Mouse (Mus musculus) CH12.LX (cell line): ENCODE data around the gene Ttyh2. TPM values are rescaled to one million over a fixed set of nuclear protein-coding genes. Genes with fewer than 3 reads are reported as not detected.

Experiments used
- DNase-seq: peaks from one replicate; pipeline ENCODE4 v3.0.0-alpha.2; 2013; ENCODE audit errors: extremely low read depth
- H3K27ac ChIP-seq: 2 replicates; pipeline ENCODE4 v1.5.1; 2012; ENCODE audit warnings: low read depth, mild to moderate bottlenecking, control low read depth, moderate library complexity; ENCODE audit not compliant: insufficient read depth
- H3K27me3 ChIP-seq: replicated peaks from 2 replicates; pipeline ENCODE3; 2012; ENCODE audit warnings: inconsistent platforms
- H3K36me3 ChIP-seq, 2 experiments: replicated peaks in 1 of 2; 2 replicates each; pipeline versions ENCODE3 to v1.6.1; 2012; ENCODE audit warnings: inconsistent platforms in 1 of 2, low read length in 1 of 2, mild to moderate bottlenecking in 1 of 2, mixed read lengths in 1 of 2, moderate library complexity in 1 of 2; ENCODE audit not compliant: control insufficient read depth in 1 of 2, insufficient read depth in 1 of 2
- H3K4me1 ChIP-seq, 2 experiments: 2 replicates each; pipeline ENCODE4 v1.6.1; 2012; ENCODE audit warnings: inconsistent platforms in 1 of 2, moderate library complexity in 1 of 2; ENCODE audit not compliant: insufficient read depth in 2 of 2, control insufficient read depth in 1 of 2
- H3K4me2 ChIP-seq: 2 replicates; pipeline ENCODE4 v1.6.1; 2012; ENCODE audit warnings: low read depth, mild to moderate bottlenecking, control low read depth; ENCODE audit not compliant: poor library complexity, insufficient read depth, severe bottlenecking
- H3K4me3 ChIP-seq, 3 experiments: fragments of 150-350 bp in 1 of 3; sonication (generic) in 1 of 3; replicated peaks in 1 of 3; 2 replicates each; pipeline versions ENCODE3 to v1.5.1; 2011 to 2012; ENCODE audit warnings: low read depth in 2 of 3, low read length in 2 of 3, mild to moderate bottlenecking in 2 of 3, moderate library complexity in 2 of 3, control low read depth in 1 of 3, improper control_type of control experiment in 1 of 3, inconsistent platforms in 1 of 3, mixed read lengths in 1 of 3; ENCODE audit not compliant: poor library complexity in 1 of 3
- H3K79me2 ChIP-seq: replicated peaks from 2 replicates; pipeline ENCODE4 v1.6.1; 2012; ENCODE audit warnings: mild to moderate bottlenecking, moderate library complexity; ENCODE audit not compliant: control insufficient read depth, poor library complexity, insufficient read depth, severe bottlenecking; ENCODE audit errors: extremely low read depth
- H3K9ac ChIP-seq: 2 replicates; pipeline ENCODE4 v1.6.1; 2012; ENCODE audit warnings: low read depth, mild to moderate bottlenecking, control low read depth, moderate library complexity; ENCODE audit not compliant: insufficient read depth
- H3K9me3 ChIP-seq: replicated peaks from 2 replicates; pipeline ENCODE3; 2012; ENCODE audit warnings: low read length, inconsistent platforms, mixed read lengths
- IRF4 ChIP-seq: IDR thresholded peaks from 2 replicates; pipeline ENCODE4 v1.6.1; 2014; ENCODE audit warnings: low read depth, mild to moderate bottlenecking, inconsistent platforms, low read length, improper control_type of control experiment
- JUND ChIP-seq: conservative IDR thresholded peaks from 2 replicates; pipeline ENCODE4 v1.6.1; 2011; ENCODE audit warnings: low read depth, low read length, improper control_type of control experiment
- MAZ ChIP-seq: IDR thresholded peaks from 2 replicates; pipeline ENCODE4 v1.6.1; 2012; ENCODE audit warnings: low read depth, mild to moderate bottlenecking, inconsistent platforms, low read length, improper control_type of control experiment, moderate library complexity
- MEF2A ChIP-seq: IDR thresholded peaks from 2 replicates; pipeline ENCODE4 v1.6.1; 2014; ENCODE audit warnings: low read depth, mild to moderate bottlenecking, inconsistent platforms, low read length, improper control_type of control experiment, borderline replicate concordance
- MXI1 ChIP-seq: IDR thresholded peaks from 2 replicates; pipeline ENCODE4 v1.6.1; 2011; ENCODE audit warnings: mild to moderate bottlenecking, low read depth, low read length, improper control_type of control experiment
- NELFE ChIP-seq: IDR thresholded peaks from 2 replicates; pipeline ENCODE4 v1.6.1; 2011; ENCODE audit warnings: low read depth, low read length, improper control_type of control experiment
- PAX5 ChIP-seq: IDR thresholded peaks from 2 replicates; pipeline ENCODE4 v1.6.1; 2012; ENCODE audit warnings: low read length, inconsistent platforms, mixed read lengths
- POLR2AphosphoS2 ChIP-seq: IDR thresholded peaks from 2 replicates; pipeline ENCODE4 v1.6.1; 2011; ENCODE audit warnings: low read depth, low read length, improper control_type of control experiment
- RAD21 ChIP-seq: IDR thresholded peaks from 2 replicates; pipeline ENCODE4 v1.6.1; 2011; ENCODE audit warnings: low read depth, mild to moderate bottlenecking, low read length, improper control_type of control experiment, moderate library complexity
- RCOR1 ChIP-seq: conservative IDR thresholded peaks from 2 replicates; pipeline ENCODE4 v1.6.1; 2012; ENCODE audit warnings: low read depth, mild to moderate bottlenecking, inconsistent platforms, low read length, improper control_type of control experiment
- UBTF ChIP-seq: IDR thresholded peaks from 2 replicates; pipeline ENCODE4 v1.6.1; 2012; ENCODE audit warnings: low read depth, mild to moderate bottlenecking, inconsistent platforms, low read length, improper control_type of control experiment, moderate library complexity
- ZKSCAN1 ChIP-seq: IDR thresholded peaks from 2 replicates; pipeline ENCODE4 v1.6.1; 2012; ENCODE audit warnings: low read depth, inconsistent platforms, low read length, improper control_type of control experiment, borderline replicate concordance
- ZMIZ1 ChIP-seq: IDR thresholded peaks from 2 replicates; pipeline ENCODE4 v1.6.1; 2012; ENCODE audit warnings: low read depth, mild to moderate bottlenecking, inconsistent platforms, low read length, improper control_type of control experiment
- ZNF384 ChIP-seq: IDR thresholded peaks from 2 replicates; pipeline ENCODE4 v1.6.1; 2012; ENCODE audit warnings: low read depth, low read length, improper control_type of control experiment, inconsistent platforms
- dilution Hi-C: fragments of 300-500 bp; cut with MboI; formaldehyde crosslinking; loops from 2 replicates; pipeline ENCODE4 v1.14.3; 2020; ENCODE audit warnings: low sequenced_read_pairs; ENCODE audit not compliant: extremely low pct_unique_long_range_greater_than_20kb, extremely low pct_ligation_motif_present
- in situ Hi-C: fragments of 300-500 bp; cut with MboI; formaldehyde crosslinking; loops from 3 replicates; pipeline ENCODE4 v1.14.3; 2019; ENCODE audit warnings: low sequenced_read_pairs, low pct_ligation_motif_present, low pct_unique_long_range_greater_than_20kb, mixed read lengths
- polyA plus RNA-seq: library from polyadenylated mRNA; unstranded; fragments of >175 nt; gene quantifications from 2 replicates; pipeline ENCODE4 v1.2.1, GENCODE M21; 2012; ENCODE audit warnings: low read depth; ENCODE audit not compliant: insufficient read length
- total RNA-seq, 2 experiments: library from RNA; depleted of rRNA; stranded (reverse); fragments of 300-350 nt in 1 of 2; fragments of >200 nt in 1 of 2; gene quantifications; 2 replicates each; pipeline ENCODE4 v1.2.3; 2012 to 2014

The Ttyh2 gene
- total and polyA plus RNA-seq, 3 experiments, result 0.82 to 2.4 (median 1.4) TPM

- H3K9ac ChIP-seq, result no peak overlapping the region
- H3K9me3 ChIP-seq, result no peaks in the 10 kb centered on the region
- peaks cover under 1 to 14% of the 10 kb centered on the region in 2 experiments for H3K4me1 ChIP-seq
- H3K27me3 ChIP-seq, result peaks cover 80% of the 10 kb centered on the region
- H3K4me3 ChIP-seq, result no peak overlapping the region
- DNase-seq, result no peak
- TF ChIP-seq POLR2AphosphoS2, result no peak
- no peak for TF ChIP-seq MXI1
- no peak for TF ChIP-seq IRF4
- no peak for TF ChIP-seq RCOR1
- TF ChIP-seq PAX5, result no peak
- no peak for TF ChIP-seq UBTF
- no peak for TF ChIP-seq JUND
- no peak for TF ChIP-seq NELFE
- TF ChIP-seq MEF2A, result no peak
- TF ChIP-seq ZNF384, result no peak
- TF ChIP-seq ZKSCAN1, result no peak
- no peak for TF ChIP-seq MAZ
- no peak for TF ChIP-seq RAD21
- no peak for TF ChIP-seq ZMIZ1
- in situ Hi-C loops (no loop called here), dilution Hi-C loops (no loop called here)
- no peaks in the 10 kb centered on the region for H3K36me3 ChIP-seq
- H3K4me2 ChIP-seq, result no peak overlapping the region
- no peaks in the 10 kb centered on the region for H3K79me2 ChIP-seq
- no peak overlapping the region for H3K27ac ChIP-seq
Observed at GRCm38 (mm10) chr11:114769911-114770310, 94.7 kb downstream of the Ttyh2 start.

Other genes with a start within 250 kb of the Ttyh2 start
- 5,484 and 5,556 TPM in 2 replicates for gene Rpl38, start 6.9 kb upstream of the Ttyh2 start, total RNA-seq (2012; rRNA removed)
- gene Rpl38, start 6.9 kb upstream of the Ttyh2 start, total RNA-seq (2014; rRNA removed), result 3,381 and 4,204 TPM in 2 replicates
- gene Rpl38, start 6.9 kb upstream of the Ttyh2 start, polyA plus RNA-seq, result 1,021 and 1,435 TPM in 2 replicates
- 0.17 and 0.59 TPM in 2 replicates for gene Dnaic2, start 52.0 kb downstream of the Ttyh2 start, total RNA-seq (2012; rRNA removed)
- 0.93 and 1.2 TPM in 2 replicates for gene Dnaic2, start 52.0 kb downstream of the Ttyh2 start, total RNA-seq (2014; rRNA removed)
- 0.45 and 0.83 TPM in 2 replicates for gene Dnaic2, start 52.0 kb downstream of the Ttyh2 start, polyA plus RNA-seq
- 5.8 and 8.2 TPM in 2 replicates for gene Kif19a, start 90.0 kb downstream of the Ttyh2 start, total RNA-seq (2012; rRNA removed)
- 0.66 and 1.9 TPM in 2 replicates for gene Kif19a, start 90.0 kb downstream of the Ttyh2 start, total RNA-seq (2014; rRNA removed)
- 0.68 and 1.4 TPM in 2 replicates for gene Kif19a, start 90.0 kb downstream of the Ttyh2 start, polyA plus RNA-seq
- gene Btbd17, start 120.5 kb downstream of the Ttyh2 start, total RNA-seq (2012; rRNA removed), result not detected in 2 replicates
- not detected in 2 replicates for gene Btbd17, start 120.5 kb downstream of the Ttyh2 start, total RNA-seq (2014; rRNA removed)
- gene Btbd17, start 120.5 kb downstream of the Ttyh2 start, polyA plus RNA-seq, result not detected in 2 replicates
- not detected in 2 replicates for gene Gpr142, start 123.5 kb downstream of the Ttyh2 start, total RNA-seq (2012; rRNA removed)
- gene Gpr142, start 123.5 kb downstream of the Ttyh2 start, total RNA-seq (2014; rRNA removed), result not detected in 2 replicates
- gene Gpr142, start 123.5 kb downstream of the Ttyh2 start, polyA plus RNA-seq, result not detected in 2 replicates
- gene Gprc5c, start 175.7 kb downstream of the Ttyh2 start, total RNA-seq (2012; rRNA removed), result not detected in 2 replicates
- not detected in 2 replicates for gene Gprc5c, start 175.7 kb downstream of the Ttyh2 start, total RNA-seq (2014; rRNA removed)
- gene Gprc5c, start 175.7 kb downstream of the Ttyh2 start, polyA plus RNA-seq, result not detected in 2 replicates
- 0.13 and 0.17 TPM in 2 replicates for gene Cd300a, start 214.6 kb downstream of the Ttyh2 start, total RNA-seq (2012; rRNA removed)
- 0.18 and 0.32 TPM in 2 replicates for gene Cd300a, start 214.6 kb downstream of the Ttyh2 start, total RNA-seq (2014; rRNA removed)
- 1.0 TPM in 2 replicates for gene Cd300a, start 214.6 kb downstream of the Ttyh2 start, polyA plus RNA-seq